Mouse (Mus musculus) CH12F3 (cell line): ENCODE data around the gene Uqcrc1.

Source experiments
- in situ Hi-C: fragments of 300-500 bp; cut with MboI; formaldehyde crosslinking; loops from 2 replicates; pipeline ENCODE4 v1.14.3; 2020; ENCODE audit warnings: low sequenced_read_pairs

Uqcrc1 gene

GRCm38 (mm10) chr9:108936418-108937364 is at the start of gene Uqcrc1:
TSS of gene Uqcrc1 (plus strand) at chr9:108936633.
- in situ Hi-C loops, result no loop called here

GRCm38 (mm10) chr9:108912308-108912707 is 24.1 kb upstream of the Uqcrc1 start:
- in situ Hi-C loops, result no loop called here

DNA sequence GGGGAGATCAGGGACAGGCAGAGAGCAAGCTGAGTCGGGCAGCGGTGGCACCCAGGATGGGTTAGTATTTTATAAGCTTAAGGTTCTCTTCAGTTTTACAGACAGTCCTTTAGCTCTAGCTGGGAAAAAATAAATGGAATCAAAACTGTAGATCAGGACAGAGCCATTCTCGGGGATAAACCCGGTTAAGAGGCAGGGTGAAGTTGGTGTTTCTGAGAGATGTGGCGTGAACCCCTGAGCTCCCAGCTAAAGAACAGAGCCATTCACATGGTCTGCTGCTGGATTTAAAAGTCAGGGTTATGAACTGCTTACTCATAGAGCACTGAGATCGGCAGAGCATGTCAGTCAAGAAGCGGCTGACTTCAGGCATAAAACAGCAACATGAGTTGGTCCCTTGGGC is 23.3 kb upstream of the Uqcrc1 start:
- in situ Hi-C loops, result no loop called here

GRCm38 (mm10) chr9:108913621-108914020 is 22.8 kb upstream of the Uqcrc1 start:
- in situ Hi-C loops, result no loop called here

GRCm38 (mm10) chr9:108914491-108914890 is 21.9 kb upstream of the Uqcrc1 start, which contains the start of gene Tmem89:
TSS of gene Tmem89 (plus strand) at chr9:108914619.
- in situ Hi-C loops, result no loop called here

- in situ Hi-C loops, result no loop called here
These were observed 10.5 kb upstream of the Uqcrc1 start for GRCm38 (mm10) chr9:108925897-108926296.

DNA sequence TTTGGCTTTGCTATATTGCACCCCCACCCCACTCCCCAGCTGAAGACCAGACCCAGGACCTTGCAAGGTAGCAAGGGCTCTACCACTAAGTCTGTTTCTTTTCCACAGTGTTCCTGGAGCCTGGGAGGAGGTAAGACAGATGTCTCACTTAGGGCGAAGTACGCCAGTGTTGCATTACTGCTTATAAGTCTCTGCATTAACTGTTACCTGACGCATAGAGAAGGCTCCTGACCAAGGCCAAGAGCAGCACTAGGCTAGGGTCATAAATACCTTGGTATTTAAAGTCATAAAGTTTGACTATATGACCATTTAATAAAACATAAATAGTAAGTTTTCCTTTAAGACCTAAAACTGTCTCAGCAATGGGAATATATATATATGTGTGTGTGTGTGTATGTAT is 8.0 kb upstream of the Uqcrc1 start:
- in situ Hi-C loops, result no loop called here

DNA sequence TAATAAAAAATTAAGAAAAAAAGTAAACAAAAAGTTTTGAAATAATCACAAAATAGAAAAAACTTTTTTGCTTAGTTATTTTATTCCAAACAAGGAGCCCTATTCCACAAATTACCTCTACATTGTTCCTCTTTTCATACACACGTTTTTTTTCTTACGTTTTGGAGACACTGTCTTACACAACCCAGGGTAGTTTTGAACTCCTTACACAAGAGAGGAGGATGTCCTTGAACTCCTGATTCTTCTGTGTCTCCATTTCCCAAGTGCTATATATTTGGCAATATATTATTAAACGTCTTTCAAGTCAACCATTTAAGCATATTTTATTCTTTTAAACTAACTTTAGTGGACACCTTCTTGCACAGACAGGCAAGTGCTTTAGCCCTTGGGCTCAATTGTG is 442 bp upstream of the Uqcrc1 start:
- in situ Hi-C loops, result no loop called here

DNA sequence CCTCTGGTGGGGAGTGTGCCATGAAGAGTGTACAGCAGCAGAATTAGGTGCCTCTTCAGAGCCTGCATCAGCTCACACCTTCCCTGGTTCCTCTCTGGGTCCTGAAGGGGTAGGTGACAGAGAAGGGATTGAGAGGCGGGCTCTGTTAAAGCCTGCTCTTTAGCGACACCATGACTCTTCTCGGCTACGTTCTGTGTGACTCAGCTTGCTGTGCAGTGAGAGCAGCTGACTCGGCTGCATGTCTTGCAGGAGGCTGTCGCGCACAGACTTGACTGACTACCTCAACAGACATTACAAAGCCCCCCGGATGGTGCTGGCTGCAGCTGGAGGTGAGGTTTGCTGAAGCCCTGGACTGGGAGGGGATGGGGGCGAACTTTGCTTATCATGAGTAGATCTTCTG is 8.7 kb downstream of the Uqcrc1 start:
- in situ Hi-C loops, result no loop called here

GRCm38 (mm10) chr9:108945608-108946007 is 9.2 kb downstream of the Uqcrc1 start:
- in situ Hi-C loops, result no loop called here

DNA sequence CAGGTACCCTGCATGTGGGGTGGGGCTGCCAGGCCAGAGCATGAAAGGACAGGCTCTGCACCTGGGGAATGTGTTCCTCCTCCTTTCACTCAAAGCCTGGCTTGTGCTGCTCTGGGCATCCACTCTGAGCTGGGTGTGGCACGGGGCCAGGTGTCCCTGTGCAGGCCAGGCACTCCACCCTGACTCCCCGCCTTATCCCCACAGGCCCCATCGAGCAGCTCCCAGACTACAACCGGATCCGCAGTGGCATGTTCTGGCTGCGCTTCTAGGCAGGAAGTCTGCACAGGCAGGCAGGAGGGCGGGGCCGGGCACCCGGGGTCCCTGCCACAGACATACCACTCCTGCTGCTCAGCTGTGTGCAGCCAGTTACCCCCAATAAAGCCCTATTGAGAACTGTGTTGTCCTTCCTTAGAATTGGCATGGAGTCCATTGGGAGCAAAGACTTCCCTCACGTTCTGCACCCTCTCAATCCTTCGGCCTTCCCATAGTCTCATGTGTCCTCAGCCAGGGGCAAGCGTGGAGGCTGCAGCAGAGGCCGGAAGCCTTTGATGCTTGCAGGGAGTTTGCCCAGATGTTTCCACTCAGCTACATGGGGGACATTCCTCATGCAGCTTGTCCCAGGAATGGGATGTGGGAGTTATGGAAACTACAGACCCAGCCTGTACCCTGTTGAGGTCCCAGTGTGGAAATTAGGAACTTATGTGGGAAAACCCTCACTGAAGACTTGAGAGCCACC is 13.0 kb downstream of the Uqcrc1 start:
- in situ Hi-C loops, result no loop called here

DNA sequence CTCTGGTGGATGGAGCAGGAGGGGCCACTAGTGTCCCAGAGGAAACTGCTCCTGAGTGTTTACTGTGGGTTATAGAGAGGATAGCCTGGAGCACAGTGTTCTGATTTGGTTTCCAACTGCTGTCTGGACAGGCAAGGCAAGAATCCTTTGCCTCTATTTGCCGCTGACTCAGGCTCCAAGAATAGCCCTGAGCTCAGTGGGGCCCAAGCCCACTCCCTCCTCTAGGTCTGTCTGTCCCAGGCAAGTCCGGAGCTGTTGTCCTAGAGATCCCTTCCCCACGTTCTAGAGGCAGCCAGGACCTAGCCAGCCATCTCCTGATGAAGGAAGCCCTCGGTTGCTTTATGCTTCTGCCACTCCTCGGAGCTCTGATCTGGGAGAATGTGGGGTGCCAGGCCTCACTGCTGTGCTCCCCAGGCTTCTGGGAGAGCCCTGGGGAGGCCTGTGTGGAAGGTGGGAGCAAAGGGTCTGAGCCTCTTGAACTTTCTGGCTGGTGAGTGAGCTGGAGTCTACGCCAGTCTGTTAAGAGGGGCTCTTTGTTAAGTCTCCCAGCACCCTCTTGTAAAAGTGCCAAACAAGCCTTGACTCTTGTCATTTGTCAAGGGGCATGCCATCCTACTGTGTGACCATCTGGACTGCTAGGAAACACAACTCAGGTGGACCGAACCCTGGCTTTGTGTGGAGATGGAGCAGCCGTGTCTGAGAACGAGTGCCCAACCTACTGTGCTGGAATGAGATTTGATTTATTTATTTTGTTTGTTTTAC is 13.7 kb downstream of the Uqcrc1 start:
- in situ Hi-C loops, result no loop called here

DNA sequence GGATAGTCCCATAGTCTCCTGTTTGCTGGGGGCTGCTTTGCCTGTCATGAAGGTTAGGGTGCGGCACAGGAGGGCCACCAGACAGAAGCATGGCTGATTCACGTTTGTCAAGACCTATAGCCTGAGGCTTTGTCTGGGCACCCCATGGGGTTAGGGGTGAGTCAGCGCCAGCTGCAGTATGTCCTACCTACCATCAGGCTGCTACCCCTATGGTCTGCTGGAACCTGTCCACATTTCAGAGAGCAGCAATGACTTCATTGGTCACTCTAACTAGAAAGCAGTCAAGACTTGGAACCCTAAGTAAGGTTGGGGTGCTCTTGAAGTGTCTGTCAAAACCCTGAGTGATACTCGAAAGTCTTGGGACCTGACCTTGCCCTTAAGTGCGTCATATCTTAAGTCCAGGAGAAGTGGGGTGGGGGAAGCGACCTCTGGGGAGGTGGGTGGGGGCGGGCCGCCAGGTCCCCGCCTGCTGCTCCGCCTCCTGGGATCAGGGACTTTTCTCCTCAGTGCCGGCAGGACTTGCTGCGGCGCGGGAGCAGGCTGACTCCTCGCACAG is 16.7 kb downstream of the Uqcrc1 start, which contains the start of gene Col7a1:
Col7a1 (plus strand) TSS at position 506 of the 556 bp plus-strand sequence.
- in situ Hi-C loops, result no loop called here

DNA sequence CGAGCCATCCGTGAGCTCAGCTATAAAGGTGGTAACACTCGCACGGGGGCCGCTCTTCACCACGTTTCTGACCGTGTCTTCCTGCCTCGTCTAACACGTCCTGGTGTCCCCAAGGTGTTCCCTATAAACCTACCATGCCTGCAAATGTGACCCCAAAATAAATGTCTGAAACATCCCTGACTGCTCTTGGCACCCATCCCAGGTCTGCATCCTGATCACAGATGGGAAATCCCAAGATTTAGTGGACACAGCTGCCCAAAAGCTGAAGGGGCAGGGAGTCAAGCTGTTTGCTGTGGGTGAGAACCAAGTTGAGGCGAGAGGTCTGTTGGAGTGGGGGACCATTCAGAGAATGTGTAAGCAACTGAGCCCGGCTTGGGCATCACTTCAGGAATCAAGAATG is 18.8 kb downstream of the Uqcrc1 start:
- in situ Hi-C loops, result no loop called here

GRCm38 (mm10) chr9:108955846-108956245 is 19.4 kb downstream of the Uqcrc1 start:
- in situ Hi-C loops, result no loop called here

GRCm38 (mm10) chr9:108963577-108963976 is 27.1 kb downstream of the Uqcrc1 start:
- in situ Hi-C loops, result no loop called here

GRCm38 (mm10) chr9:108964338-108964737 is 27.9 kb downstream of the Uqcrc1 start:
- in situ Hi-C loops, result no loop called here

DNA sequence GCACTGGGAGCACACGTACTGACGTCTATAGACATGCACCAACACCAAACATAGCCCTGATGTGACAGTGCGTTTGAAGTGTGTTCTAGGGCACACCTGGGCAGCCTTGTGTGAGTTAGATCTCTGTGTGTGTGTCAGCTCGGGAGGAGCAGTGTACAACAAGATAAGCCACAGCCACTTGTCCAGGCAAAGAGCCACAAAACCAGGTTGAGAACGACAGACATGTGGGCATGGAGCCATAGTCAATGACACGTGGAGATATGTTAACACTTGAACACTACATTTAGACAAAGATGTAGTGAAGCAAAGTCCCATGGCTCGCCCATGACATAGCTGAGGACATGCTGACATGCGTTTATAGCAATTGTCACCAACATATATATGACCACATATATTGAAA is 34.2 kb downstream of the Uqcrc1 start:
- in situ Hi-C loops, result no loop called here

- in situ Hi-C loops, result no loop called here
These were observed 40.0 kb downstream of the Uqcrc1 start for GRCm38 (mm10) chr9:108976483-108976882.

DNA sequence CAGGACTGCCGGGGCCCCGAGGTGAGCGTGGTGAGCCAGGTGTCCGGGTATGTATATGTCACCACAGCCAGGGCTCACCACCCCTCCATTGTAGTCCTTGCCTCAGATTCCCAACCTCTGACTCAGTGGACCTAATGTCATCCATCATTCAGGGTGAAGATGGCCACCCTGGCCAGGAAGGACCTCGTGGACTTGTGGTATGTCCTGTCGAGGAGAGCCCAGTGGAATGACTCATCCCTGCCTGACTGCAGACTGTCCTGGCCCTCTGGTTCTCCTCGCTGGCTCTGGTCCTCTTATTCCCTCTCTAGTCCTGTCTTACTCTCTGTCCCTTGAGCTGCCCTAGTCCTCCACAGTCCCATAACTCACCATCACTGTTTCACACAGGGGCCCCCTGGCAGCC is 41.5 kb downstream of the Uqcrc1 start:
- in situ Hi-C loops, result no loop called here

DNA sequence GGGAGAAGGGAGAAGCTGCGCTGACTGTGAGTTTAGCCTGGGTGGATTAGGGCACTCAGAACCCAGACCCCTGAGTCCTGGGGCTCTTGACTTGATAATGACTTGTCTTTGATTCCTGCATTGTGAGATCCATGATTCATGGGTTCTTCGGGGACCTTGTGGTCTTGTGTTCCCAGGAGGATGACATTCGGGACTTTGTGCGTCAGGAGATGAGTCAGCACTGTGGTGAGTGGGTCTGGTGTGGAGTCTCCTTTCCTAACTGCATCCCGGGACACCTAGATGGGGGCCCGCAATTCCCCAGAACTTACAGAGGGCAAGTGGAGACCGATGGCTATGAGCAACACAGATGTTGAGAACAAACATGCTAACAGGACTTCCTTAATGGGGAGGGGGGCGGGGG is 46.1 kb downstream of the Uqcrc1 start:
- in situ Hi-C loops, result no loop called here
